Mouse (Mus musculus) MEL (cell line): ENCODE data around the gene 1700013F07Rik. TPM values are rescaled to one million over a fixed set of nuclear protein-coding genes. Genes with fewer than 3 reads are reported as not detected.

Experiments
- DNase-seq: peaks from one replicate; pipeline ENCODE4 v3.0.0; 2011; ENCODE audit warnings: low read depth, low spot score
- H3K27ac ChIP-seq: 2 replicates; pipeline ENCODE4 v1.5.1; 2012; ENCODE audit warnings: low read depth, mild to moderate bottlenecking, control low read depth, low read length, moderate library complexity; ENCODE audit not compliant: control insufficient read depth
- H3K27me3 ChIP-seq, 2 experiments: fragments of 150-350 bp in 1 of 2; sonication (generic) in 1 of 2; 2 replicates each; pipeline ENCODE4 v1.6.1; 2012; ENCODE audit warnings: low read length in 2 of 2, mild to moderate bottlenecking in 2 of 2, improper control_type of control experiment in 1 of 2, moderate library complexity in 1 of 2; ENCODE audit not compliant: insufficient read depth in 2 of 2, control insufficient read depth in 1 of 2
- H3K36me3 ChIP-seq, 2 experiments: 2 replicates each; pipeline ENCODE4 v1.6.1; 2012 to 2014; ENCODE audit warnings: low read length in 2 of 2, improper control_type of control experiment in 1 of 2, inconsistent platforms in 1 of 2, mild to moderate bottlenecking in 1 of 2; ENCODE audit not compliant: insufficient read depth in 2 of 2, control insufficient read depth in 1 of 2
- H3K4me1 ChIP-seq, 2 experiments: fragments of 150-350 bp in 1 of 2; sonication (generic) in 1 of 2; 2 replicates each; pipeline ENCODE4 v1.6.1; 2012; ENCODE audit warnings: low read length in 2 of 2, improper control_type of control experiment in 1 of 2, mild to moderate bottlenecking in 1 of 2; ENCODE audit not compliant: insufficient read depth in 2 of 2, control insufficient read depth in 1 of 2
- H3K4me3 ChIP-seq, 2 experiments: fragments of 150-350 bp in 1 of 2; sonication (generic) in 1 of 2; 2 replicates each; pipeline ENCODE4 v1.5.1; 2012; ENCODE audit warnings: low read depth in 2 of 2, low read length in 2 of 2, mild to moderate bottlenecking in 2 of 2, moderate library complexity in 2 of 2, control low read depth in 1 of 2, improper control_type of control experiment in 1 of 2; ENCODE audit not compliant: control insufficient read depth in 1 of 2, insufficient read depth in 1 of 2
- H3K79me2 ChIP-seq: 2 replicates; pipeline ENCODE4 v1.6.1; 2012; ENCODE audit warnings: mild to moderate bottlenecking, low read length, moderate library complexity; ENCODE audit not compliant: control insufficient read depth, poor library complexity, insufficient read depth
- H3K9ac ChIP-seq: 2 replicates; pipeline ENCODE4 v1.6.1; 2012; ENCODE audit warnings: low read depth, mild to moderate bottlenecking, control low read depth, low read length, moderate library complexity; ENCODE audit not compliant: control insufficient read depth, poor library complexity, severe bottlenecking
- H3K9me3 ChIP-seq: fragments of 150-350 bp; sonication (generic); replicated peaks from 2 replicates; pipeline ENCODE4 v1.6.1; 2012; ENCODE audit warnings: mild to moderate bottlenecking, low read length, improper control_type of control experiment, moderate library complexity; ENCODE audit not compliant: insufficient read depth
- BHLHE40 ChIP-seq: IDR thresholded peaks from 2 replicates; pipeline ENCODE4 v1.6.1; 2012; ENCODE audit warnings: low read depth, mild to moderate bottlenecking, inconsistent platforms, low read length, improper control_type of control experiment, borderline replicate concordance
- CHD1 ChIP-seq: IDR thresholded peaks from 2 replicates; pipeline ENCODE4 v1.6.1; 2012; ENCODE audit warnings: low read depth, mild to moderate bottlenecking, inconsistent platforms, low read length, improper control_type of control experiment
- EP300 ChIP-seq, 2 experiments: IDR thresholded peaks; 2 replicates each; pipeline ENCODE4 v1.6.1; 2011; ENCODE audit warnings: improper control_type of control experiment in 2 of 2, low read length in 2 of 2, low read depth in 1 of 2, mild to moderate bottlenecking in 1 of 2
- ETS1 ChIP-seq: IDR thresholded peaks from 2 replicates; pipeline ENCODE4 v1.6.1; 2012; ENCODE audit warnings: low read depth, mild to moderate bottlenecking, inconsistent platforms, low read length, improper control_type of control experiment, moderate library complexity
- GATA1 ChIP-seq: IDR thresholded peaks from 2 replicates; pipeline ENCODE4 v1.6.1; 2011; ENCODE audit warnings: low read depth, low read length, improper control_type of control experiment
- HCFC1 ChIP-seq: IDR thresholded peaks from 2 replicates; pipeline ENCODE4 v1.6.1; 2012; ENCODE audit warnings: low read depth, mild to moderate bottlenecking, inconsistent platforms, low read length, improper control_type of control experiment, moderate library complexity
- KAT2A ChIP-seq: conservative IDR thresholded peaks from 2 replicates; pipeline ENCODE4 v1.6.1; 2012; ENCODE audit warnings: low read depth, low read length, improper control_type of control experiment, inconsistent platforms
- MAFK ChIP-seq: IDR thresholded peaks from 2 replicates; pipeline ENCODE4 v1.6.1; 2011; ENCODE audit warnings: low read depth, mild to moderate bottlenecking, low read length, improper control_type of control experiment, borderline replicate concordance
- MAX ChIP-seq: IDR thresholded peaks from 2 replicates; pipeline ENCODE4 v1.6.1; 2011; ENCODE audit warnings: low read length, improper control_type of control experiment
- MAZ ChIP-seq: IDR thresholded peaks from 2 replicates; pipeline ENCODE4 v1.6.1; 2012; ENCODE audit warnings: low read depth, mild to moderate bottlenecking, inconsistent platforms, low read length, improper control_type of control experiment
- MXI1 ChIP-seq: IDR thresholded peaks from 2 replicates; pipeline ENCODE4 v1.6.1; 2011; ENCODE audit warnings: mild to moderate bottlenecking, low read depth, low read length, improper control_type of control experiment
- NELFE ChIP-seq: IDR thresholded peaks from 2 replicates; pipeline ENCODE4 v1.6.1; 2011; ENCODE audit warnings: low read depth, low read length, improper control_type of control experiment
- NRF1 ChIP-seq: IDR thresholded peaks from 2 replicates; pipeline ENCODE4 v1.6.1; 2014; ENCODE audit warnings: low read depth, mild to moderate bottlenecking, inconsistent platforms, low read length, improper control_type of control experiment, moderate library complexity; ENCODE audit not compliant: poor library complexity, insufficient read depth, severe bottlenecking
- POLR2A ChIP-seq, 2 experiments: IDR thresholded peaks; 2 replicates each; pipeline ENCODE4 v1.6.1; 2011 to 2012; ENCODE audit warnings: low read length in 2 of 2, mild to moderate bottlenecking in 2 of 2, control low read depth in 1 of 2, improper control_type of control experiment in 1 of 2, low read depth in 1 of 2, moderate library complexity in 1 of 2; ENCODE audit not compliant: control insufficient read depth in 1 of 2, insufficient read depth in 1 of 2, poor library complexity in 1 of 2
- POLR2AphosphoS5 ChIP-seq: IDR thresholded peaks from 2 replicates; pipeline ENCODE4 v1.6.1; 2012; ENCODE audit warnings: low read depth, borderline replicate concordance, mild to moderate bottlenecking, inconsistent platforms, low read length, moderate library complexity, mixed read lengths
- RCOR1 ChIP-seq: IDR thresholded peaks from 2 replicates; pipeline ENCODE4 v1.6.1; 2012; ENCODE audit warnings: low read depth, mild to moderate bottlenecking, inconsistent platforms, low read length, improper control_type of control experiment
- SIN3A ChIP-seq: IDR thresholded peaks from 2 replicates; pipeline ENCODE4 v1.6.1; 2012; ENCODE audit warnings: low read length, improper control_type of control experiment, inconsistent platforms
- TCF12 ChIP-seq: IDR thresholded peaks from 2 replicates; pipeline ENCODE4 v1.6.1; 2014; ENCODE audit warnings: low read depth, mild to moderate bottlenecking, inconsistent platforms, low read length, improper control_type of control experiment, moderate library complexity
- UBTF ChIP-seq: IDR thresholded peaks from 2 replicates; pipeline ENCODE4 v1.6.1; 2012; ENCODE audit warnings: low read depth, mild to moderate bottlenecking, inconsistent platforms, low read length, improper control_type of control experiment, moderate library complexity, borderline replicate concordance; ENCODE audit not compliant: insufficient read depth
- USF1 ChIP-seq: IDR thresholded peaks from 2 replicates; pipeline ENCODE4 v1.6.1; 2014; ENCODE audit warnings: low read depth, mild to moderate bottlenecking, inconsistent platforms, low read length, improper control_type of control experiment, moderate library complexity
- ZC3H11A ChIP-seq: IDR thresholded peaks from 2 replicates; pipeline ENCODE4 v1.6.1; 2012; ENCODE audit warnings: low read depth, mild to moderate bottlenecking, inconsistent platforms, low read length, improper control_type of control experiment
- ZMIZ1 ChIP-seq: IDR thresholded peaks from 2 replicates; pipeline ENCODE4 v1.6.1; 2012; ENCODE audit warnings: low read depth, mild to moderate bottlenecking, inconsistent platforms, low read length, improper control_type of control experiment, moderate library complexity
- ZNF384 ChIP-seq: IDR thresholded peaks from 2 replicates; pipeline ENCODE4 v1.6.1; 2012; ENCODE audit warnings: low read depth, mild to moderate bottlenecking, inconsistent platforms, low read length, improper control_type of control experiment
- polyA plus RNA-seq, 2 experiments: library from polyadenylated mRNA; stranded (reverse) in 1 of 2; unstranded in 1 of 2; fragments of >175 nt in 1 of 2; fragments of >200 nt in 1 of 2; gene quantifications; 2 replicates each; pipeline versions ENCODE4 v1.2.1 to v1.2.4; 2012; ENCODE audit warnings: low replicate concordance in 2 of 2, low read depth in 1 of 2; ENCODE audit not compliant: insufficient read length in 2 of 2, insufficient read depth in 1 of 2, missing spikeins in 1 of 2
- total RNA-seq: library from RNA; depleted of rRNA; stranded (reverse); fragments of 300-350 nt; gene quantifications from 2 replicates; pipeline ENCODE4 v1.2.3, GENCODE M21; 2012

Gene 1700013F07Rik
- total and polyA plus RNA-seq, 3 experiments = 0.17 TPM; not detected in 2

DNA sequence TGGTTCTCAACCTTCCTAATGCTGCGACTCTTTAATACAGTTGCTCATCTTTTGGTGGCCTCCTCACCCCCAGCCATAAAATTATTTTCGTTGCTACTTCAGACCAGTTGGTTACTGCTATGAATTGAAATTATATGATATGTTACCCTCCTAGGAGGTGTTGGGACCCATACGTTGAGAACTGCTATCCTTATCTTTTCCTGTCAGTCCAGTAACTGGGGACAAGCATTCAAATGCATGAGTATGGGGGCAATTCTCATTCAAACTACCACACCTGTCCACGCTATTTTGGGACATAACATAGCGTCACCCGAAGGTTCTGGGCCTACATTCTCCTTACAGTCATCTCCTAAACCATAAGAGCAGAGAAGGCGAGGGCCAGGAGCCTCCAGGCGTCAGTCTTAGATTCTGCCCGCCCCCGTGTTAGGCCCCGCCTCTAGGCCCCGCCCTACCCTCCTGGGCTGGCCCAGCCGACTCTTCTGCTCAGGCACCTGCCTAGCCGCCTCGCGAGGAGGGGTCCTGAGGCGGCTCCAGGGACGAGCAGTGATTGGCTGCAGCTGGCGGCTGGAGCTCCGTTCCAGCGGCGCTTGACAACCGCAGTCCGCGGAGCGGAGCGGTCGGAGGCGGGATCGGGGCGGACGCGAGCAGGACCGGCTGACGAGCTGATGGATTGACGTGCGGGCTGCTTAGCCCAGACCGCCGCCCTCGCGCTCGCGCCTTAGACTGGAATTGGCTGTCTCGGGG lies 57.0 kb downstream of the 1700013F07Rik start, which contains the start of gene Wdr47:
TSS of gene Wdr47 (plus strand) at position 494 of the 744 bp plus-strand sequence.
- Histone ChIP-seq H3K9me3 (no peaks in the 10 kb centered on the region), H3K9ac (peak within 1 kb of the TSS; percentile 73), H3K4me1 (peaks cover 2 to 6% of the 10 kb centered on the region in 2 experiments; a peak in 1 of 4 replicates), H3K4me3 (peak within 1 kb of the TSS; percentile 82 to 86), H3K27ac (peak within 1 kb of the TSS; percentile 61), H3K27me3 (no peaks in the 10 kb centered on the region), H3K79me2 (peaks cover 2% of the 10 kb centered on the region; the same call in 1 of the 2 replicates)
- TF ChIP-seq ZMIZ1 = peak; percentile 21; the same call in 1 of the 2 replicates
- peak; percentile 76 for TF ChIP-seq MAZ
- peak; percentile 63; the same call in 1 of the 2 replicates for TF ChIP-seq NELFE
- TF ChIP-seq TCF12 = 0 out of 2 replicates have a peak, but pooled peaks have one; percentile 10
- TF ChIP-seq ZNF384 = no peak
- no peak for TF ChIP-seq ZC3H11A
- TF ChIP-seq MXI1 = peak; percentile 81; the same call in 1 of the 2 replicates
- TF ChIP-seq UBTF = 0 out of 2 replicates have a peak, but pooled peaks have one; percentile 74
- TF ChIP-seq POLR2A (IDR thresholded peaks at IDR 0.05; ENCODE audit: control insufficient read depth in 1 of 2, insufficient read depth in 1 of 2, low read depth in 1 of 2, low read length in 2 of 2, poor library complexity in 1 of 2) = peak; percentile 71 to 86
- no peak for TF ChIP-seq ETS1
- no peak for TF ChIP-seq CHD1
- TF ChIP-seq BHLHE40 = no peak
- 0 out of 2 replicates have a peak, but pooled peaks have one; percentile 28 for TF ChIP-seq NRF1
- peak in 1 of 2 experiments; percentile 6; a peak in 2 of 4 replicates for TF ChIP-seq EP300 (IDR thresholded peaks at IDR 0.05; ENCODE audit: low read depth in 1 of 2, low read length in 2 of 2)
- TF ChIP-seq GATA1 = peak; percentile 59; the same call in 1 of the 2 replicates
- peak; percentile 11; the same call in 1 of the 2 replicates for TF ChIP-seq USF1
- TF ChIP-seq KAT2A = no peak; the same call in 1 of the 2 replicates
- peak; percentile 89 for TF ChIP-seq MAX
- TF ChIP-seq POLR2AphosphoS5 = no peak
- TF ChIP-seq RCOR1 = no peak
- TF ChIP-seq MAFK = no peak
- peak; percentile 75 for TF ChIP-seq SIN3A
- peak; percentile 83 for TF ChIP-seq HCFC1
- TF ChIP-seq, all 39 proteins: peak for 14
- DNase-seq = peak; percentile 98
- peaks cover 0 to 3% of the 10 kb centered on the region in 2 experiments; a peak in 2 of 4 replicates for H3K36me3 ChIP-seq
